Comparison of ENCODE assay signal across 8 mouse cellular contexts in genomic region chr12:24498150-24498840, GRCm38 (mm10). TPM values are rescaled to one million over a fixed set of nuclear protein-coding genes. Genes with fewer than 3 reads are reported as not detected.
A peak's percentile ranks its signal among the peaks of the same experiment; 100 is the strongest.
DNase-seq lines count a peak whose midpoint lies in the region; TF ChIP-seq lines count a peak whose summit lies in the region.

Gene Taf1b, plus strand, starts transcription at chr12:24498359.

- peak within 1 kb of the TSS; percentile 80 for H3K4me3 ChIP-seq in gastrocnemius, adult 2 months
- peak within 1 kb of the TSS; percentile 92 for H3K4me3 ChIP-seq in megakaryocyte, embryonic 14.5 days (replicated peaks)

- 0 out of 2 replicates have a peak, but pooled peaks cover 2% of the 10 kb centered on the region for H3K9me3 ChIP-seq in megakaryocyte, embryonic 14.5 days

- intact Hi-C loops in gastrocnemius, adult 2 months (cut with DNase I), result loop anchor here (5.0 kb wide), 1 partner anchor 69 kb away; no protein-coding TSS in a partner anchor

- DNase-seq in WW6 (ENCODE audit: low read depth, low spot score), result peak; percentile 61
- DNase-seq in cerebellum, postnatal 4 days (ENCODE audit: low spot score in 2 of 2), result peak; percentile 78 to 84
- peak; percentile 87 for DNase-seq in gastrocnemius, adult 2 months
- DNase-seq in hindlimb bud, embryonic 11.5 days (ENCODE audit: extremely low spot score, low read depth, low spot score), result peak; percentile 42
- DNase-seq in left cerebral cortex, adult 8-10 months (ENCODE audit: low spot score in 2 of 2), result peak; percentile 70 to 78
- DNase-seq in right cerebral cortex, postnatal 10 days (ENCODE audit: low spot score in 2 of 2), result peak; percentile 86 to 92
- peak; percentile 77 for DNase-seq in urinary bladder, postnatal 25 days (ENCODE audit: low spot score)

- H3K4me1 ChIP-seq in megakaryocyte, embryonic 14.5 days, result peaks cover 17% of the 10 kb centered on the region

- no peaks in the 10 kb centered on the region for H3K27me3 ChIP-seq in megakaryocyte, embryonic 14.5 days (replicated peaks)

- peaks cover 2% of the 10 kb centered on the region for H3K36me3 ChIP-seq in megakaryocyte, embryonic 14.5 days (replicated peaks; ENCODE audit: low read length)

- H3K27ac ChIP-seq in gastrocnemius, adult 2 months, result peak within 1 kb of the TSS; percentile 90

- no peak for TF ChIP-seq CTCF in gastrocnemius, adult 2 months (IDR thresholded peaks at IDR 0.05)

RNA-seq across cellular contexts. Expression of gene Taf1b, which starts in this region (rescaled TPM):
- 1 to 10 TPM; 7.2 to 8.9 TPM for total RNA-seq in gastrocnemius, adult 2 months (2021)
- 10 to 100 TPM; 27.9 to 32.7 (median 30.1) TPM for total RNA-seq in left cerebral cortex, adult 8-10 months (2022)
- polyA plus RNA-seq in megakaryocyte, embryonic 14.5 days (2012; ENCODE audit: insufficient read depth, low replicate concordance), result 1.0 and 1.1 TPM in 2 replicates

Comparison
In these comparisons a context has a peak if more than half of its experiments do, and no peak if none do; other contexts are left out.
1. Peak in every context shown above with its lines: DNase-seq, H3K4me3 ChIP-seq and H3K27ac ChIP-seq.